8 mouse cellular contexts compared by ENCODE assay signal in genomic region chr11:5243812-5244748, GRCm38 (mm10). TPM values are rescaled to one million over a fixed set of nuclear protein-coding genes. Genes with fewer than 3 reads are reported as not detected.
DNase-seq lines count a peak whose midpoint lies in the region; ATAC-seq and TF ChIP-seq lines count a peak whose summit lies in the region.

No protein-coding gene starts in this region.

- WGBS in neural tube, embryonic 15.5 days: 73% methylated on average over 24 of the region's 24 CpGs

- no peak overlapping the region for H3K4me3 ChIP-seq in neural tube, embryonic 15.5 days (replicated peaks)
- H3K4me3 ChIP-seq in testis, adult 2 months (ENCODE audit: control insufficient read depth, low read depth, low read length): no peak overlapping the region

- ATAC-seq in neural tube, embryonic 15.5 days (ENCODE audit: low FRiP score): no peak

- H3K4me2 ChIP-seq in neural tube, embryonic 15.5 days: peak overlapping the region; percentile 11; the same call in 1 of the 2 replicates

- no peaks in the 10 kb centered on the region for H3K27me3 ChIP-seq in neural tube, embryonic 15.5 days (replicated peaks)
- H3K27me3 ChIP-seq in testis, adult 2 months (ENCODE audit: control insufficient read depth, insufficient read depth, low read length): no peaks in the 10 kb centered on the region

- no peaks in the 10 kb centered on the region for H3K36me3 ChIP-seq in neural tube, embryonic 15.5 days
- no peaks in the 10 kb centered on the region for H3K36me3 ChIP-seq in testis, adult 2 months (ENCODE audit: control insufficient read depth, insufficient read depth, low read length)

- no peak for DNase-seq in neural tube, embryonic 10.5 days (ENCODE audit: extremely low spot score, low spot score)
- DNase-seq in frontal cortex, postnatal 10 days (ENCODE audit: low spot score in 2 of 2): peak; percentile 30 to 41
- DNase-seq in heart, postnatal 4 days: peak; percentile 66
- peak; percentile 62 to 79 for DNase-seq in layer of hippocampus, adult 18-20 months (ENCODE audit: low spot score in 2 of 2)
- peak; percentile 51 for DNase-seq in lung, postnatal 10 days
- DNase-seq in thymus, postnatal 4 days: no peak

- TF ChIP-seq CTCF in testis, adult 2 months (IDR thresholded peaks at IDR 0.05; ENCODE audit: control insufficient read depth, insufficient read depth, insufficient replicate concordance, low read depth, low read length): no peak

- H3K9ac ChIP-seq in neural tube, embryonic 15.5 days (replicated peaks): no peak overlapping the region

- TF ChIP-seq POLR2A in testis, adult 2 months (IDR thresholded peaks at IDR 0.05; ENCODE audit: control insufficient read depth, low read depth, low read length): no peak

- H3K4me1 ChIP-seq in neural tube, embryonic 15.5 days: peaks cover 21% of the 10 kb centered on the region
- no peaks in the 10 kb centered on the region; the same call in none of the 2 replicates for H3K4me1 ChIP-seq in testis, adult 2 months (ENCODE audit: control insufficient read depth, insufficient read depth, low read length)

- H3K9me3 ChIP-seq in neural tube, embryonic 15.5 days (replicated peaks): no peaks in the 10 kb centered on the region

- 0 out of 2 replicates have a peak overlapping the region, but pooled peaks have one; percentile 33 for H3K27ac ChIP-seq in neural tube, embryonic 15.5 days (replicated peaks)
- peak overlapping the region; percentile 3; the same call in 1 of the 2 replicates for H3K27ac ChIP-seq in testis, adult 2 months (ENCODE audit: control insufficient read depth, insufficient read depth, low read depth, low read length)

RNA-seq across cellular contexts. Expression of gene Kremen1, which starts 17.3 kb away (rescaled TPM):
- 5.7 and 10.2 TPM in 2 replicates for polyA plus RNA-seq in neural tube, embryonic 15.5 days (2015; fragmentation: Nextera tagmentation; extraction: Ambion mirVana)
- total RNA-seq in heart, postnatal 4 days (2021): 10 to 100 TPM; 75.7 to 76.7 TPM
- 10 to 100 TPM; 12.9 to 15.5 TPM for total RNA-seq in layer of hippocampus, adult 18-20 months (2021)
- 13.5 and 15.4 TPM in 2 replicates for polyA plus RNA-seq in testis, adult 2 months (2012; rRNA removed)

Comparison
In these comparisons a context has a peak if more than half of its experiments do, and no peak if none do; other contexts are left out.
1. DNase-seq: peak in frontal cortex, postnatal 10 days (2 of 2), heart, postnatal 4 days (single experiment), layer of hippocampus, adult 18-20 months (2 of 2) and lung, postnatal 10 days (single experiment); none in neural tube, embryonic 10.5 days (single experiment) and thymus, postnatal 4 days (single experiment).
2. RNA of gene Kremen1, which starts 17.3 kb away (total RNA-seq): 75.7 to 76.7 TPM in heart, postnatal 4 days; 12.9 to 15.5 TPM in layer of hippocampus, adult 18-20 months; every median in the first group is over 4 times any median in the second.